Mouse (Mus musculus) embryo, embryonic 10.5 days (tissue): ENCODE data around the gene Atp6ap1.
A peak's percentile ranks its signal among the peaks of the same experiment; 100 is the strongest.

Experiments used
- DNase-seq: peaks from one replicate; pipeline ENCODE4 v3.0.0-alpha.2; 2015; ENCODE audit warnings: low spot score

The Atp6ap1 gene

DNA sequence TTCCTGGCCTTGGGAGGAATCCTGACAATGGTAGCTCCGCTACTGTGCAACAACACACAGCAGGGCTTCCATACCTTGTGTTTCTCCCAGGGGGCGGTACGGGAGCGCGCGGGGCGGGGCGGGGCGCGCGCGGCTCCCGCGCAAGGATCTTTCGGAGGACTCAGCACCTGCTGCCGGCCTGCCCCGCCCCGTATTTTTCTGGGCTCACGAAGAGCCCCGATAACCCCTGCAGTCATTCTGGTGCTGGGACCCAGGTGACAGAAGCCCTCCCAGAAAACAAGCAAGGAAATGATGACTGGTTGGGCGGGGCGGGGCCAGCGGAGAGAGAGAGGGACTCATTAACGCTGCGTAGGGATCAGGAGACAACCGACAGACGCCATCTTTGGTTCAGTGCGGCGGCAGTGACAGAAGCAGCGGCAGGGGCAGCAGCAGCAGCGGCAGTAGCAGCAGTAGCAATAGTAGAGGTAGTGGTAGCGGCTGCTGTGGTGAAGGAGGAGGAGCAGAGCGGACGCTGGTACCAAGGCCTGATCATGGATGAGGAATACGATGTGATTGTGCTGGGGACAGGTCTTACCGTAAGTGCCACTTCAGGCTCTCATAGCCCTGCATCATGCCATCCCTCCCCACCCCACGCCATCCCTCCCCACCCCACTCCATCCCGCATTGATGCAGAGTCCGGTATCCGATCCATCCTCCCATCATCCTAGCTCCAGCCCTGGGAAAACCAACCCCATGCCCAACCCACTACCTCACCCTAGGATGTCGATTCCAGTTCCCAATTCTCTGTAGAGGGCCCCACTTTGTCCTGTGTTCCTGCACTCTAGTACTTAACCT is 8.2 kb downstream of the Atp6ap1 start, which contains the start of gene Gdi1:
Gene Gdi1 (plus strand): TSS at position 132 of the 834 bp plus-strand sequence.
- DNase-seq, result peak; percentile 79

DNA sequence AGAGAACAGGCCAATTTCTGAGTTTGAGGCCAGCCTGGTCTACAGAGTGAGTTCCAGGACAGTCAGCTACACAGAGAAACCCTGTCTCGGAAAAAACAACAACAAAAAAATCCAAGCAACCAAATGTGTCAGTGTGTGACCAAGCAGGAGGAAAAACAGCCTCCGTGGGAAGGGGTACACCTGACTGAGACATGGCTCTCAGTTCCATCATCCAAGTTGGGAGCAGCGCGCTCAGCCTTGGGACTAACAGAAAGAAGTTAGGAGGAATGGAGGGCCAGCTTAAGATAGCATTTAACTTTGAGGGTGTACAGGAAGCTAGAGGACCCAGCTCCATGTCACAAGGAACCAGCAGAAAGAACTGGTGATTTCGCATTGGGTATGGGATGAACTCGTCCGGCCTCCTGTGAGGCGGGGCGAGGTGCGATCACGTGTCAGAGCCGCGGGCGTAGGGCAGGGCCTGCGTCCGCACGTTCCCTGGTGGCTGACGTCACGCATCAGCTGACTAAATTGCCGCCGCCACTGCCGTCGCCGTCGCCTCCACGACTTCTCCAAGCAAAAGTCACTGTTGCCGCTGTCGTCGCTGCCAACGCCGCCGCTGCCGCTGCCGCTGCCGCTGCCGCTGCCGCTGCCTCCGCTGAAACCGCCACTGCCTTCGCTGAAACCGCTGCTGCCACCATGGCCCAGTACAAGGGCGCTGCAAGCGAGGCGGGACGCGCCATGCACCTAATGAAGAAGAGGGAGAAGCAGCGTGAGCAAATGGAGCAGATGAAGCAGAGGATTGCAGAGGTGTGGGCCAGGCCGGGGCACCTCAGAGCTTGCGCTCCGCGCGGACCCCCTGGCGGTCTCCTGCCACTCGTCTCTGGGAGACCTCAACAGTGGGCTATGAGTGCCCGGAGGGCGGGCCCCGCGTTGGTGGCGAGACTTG is 15.9 kb downstream of the Atp6ap1 start, which contains the start of gene Fam50a:
Gene Fam50a (plus strand): TSS at position 494 of the 925 bp plus-strand sequence.
- DNase-seq, result peak; percentile 86

DNA sequence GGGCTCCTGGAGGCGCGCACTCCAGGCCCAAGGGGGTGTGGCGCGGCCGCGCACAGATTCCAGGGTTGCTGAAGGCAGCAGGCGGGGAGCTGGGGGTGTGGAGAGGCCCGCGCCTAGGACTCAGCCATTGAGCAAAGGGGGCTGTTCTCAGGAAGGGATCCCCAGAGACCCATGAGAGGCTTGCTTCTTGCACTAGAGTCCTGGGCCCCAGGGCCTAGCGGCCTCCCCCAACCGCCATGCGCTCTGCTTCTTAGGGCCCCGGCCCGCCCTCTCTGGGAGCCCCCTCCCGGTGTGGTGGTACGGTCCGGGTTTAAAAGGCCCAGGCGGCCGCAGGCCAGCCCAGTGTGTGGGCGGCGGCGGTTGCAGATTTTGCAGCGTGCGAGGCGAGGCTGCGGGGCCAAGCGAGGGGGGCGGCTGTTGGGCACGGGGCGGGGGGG is 31.8 kb downstream of the Atp6ap1 start, which contains the start of gene Plxna3:
Gene Plxna3 (plus strand): TSS at position 342 of the 437 bp plus-strand sequence.
- DNase-seq, result peak; percentile 75

DNA sequence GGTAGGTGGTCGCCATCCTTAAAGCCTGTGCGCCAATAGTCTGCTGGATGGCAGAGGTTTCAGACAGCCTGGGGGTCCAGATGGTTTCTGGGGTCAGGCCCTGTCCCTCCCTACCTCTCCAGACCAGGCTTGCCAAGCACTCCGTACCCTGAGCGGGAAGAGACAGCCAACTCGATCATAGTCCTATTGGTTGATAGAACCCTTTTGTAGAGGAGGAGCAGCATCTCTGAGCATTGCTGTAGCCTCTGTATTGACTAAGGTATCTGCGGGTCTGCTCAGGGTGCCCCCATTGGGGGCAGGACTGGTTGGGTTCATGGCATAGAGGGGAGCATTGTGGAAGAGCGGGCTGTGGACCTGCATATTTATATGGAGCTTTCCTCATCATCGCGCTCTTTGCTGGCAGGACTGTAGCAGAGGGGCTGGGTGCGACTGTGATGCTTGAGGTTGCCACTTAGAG is 32.3 kb downstream of the Atp6ap1 start:
- no peak for DNase-seq

DNA sequence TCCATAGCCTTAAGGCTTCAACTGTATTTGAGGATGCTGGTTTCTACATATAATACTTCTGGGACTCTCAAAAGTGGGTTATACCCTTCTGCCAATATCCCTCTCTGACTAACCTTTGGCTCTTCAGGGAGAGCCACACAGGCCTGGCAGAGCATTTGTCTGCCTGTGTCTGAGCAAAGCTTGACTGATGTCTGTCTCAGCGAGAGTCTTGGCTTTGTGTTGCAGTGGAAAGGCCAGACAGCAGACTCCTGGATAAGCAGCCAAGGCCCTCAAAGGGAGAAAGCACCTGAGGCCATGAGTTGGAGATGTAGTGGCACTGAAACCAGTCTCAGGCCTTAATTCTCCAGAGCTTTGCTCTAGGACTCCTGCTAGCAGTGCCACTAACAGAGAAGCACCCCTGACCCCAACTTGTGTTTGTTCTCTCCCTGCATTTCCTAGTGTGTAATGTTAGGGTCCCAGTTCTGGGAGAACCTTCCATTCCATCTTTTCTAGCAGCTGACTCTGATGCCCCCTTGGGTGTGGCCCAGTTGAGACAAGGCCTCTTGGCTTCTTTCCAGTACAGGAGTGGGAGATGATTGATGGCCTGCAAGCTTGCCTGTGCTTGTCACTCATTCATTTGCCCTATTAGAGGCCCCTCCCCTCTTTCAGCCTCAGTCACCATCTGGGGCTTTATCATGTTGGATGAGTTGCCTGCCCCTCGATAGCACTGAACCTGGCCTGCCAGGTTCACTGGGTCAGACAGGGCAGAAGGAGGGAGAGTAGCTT is 33.5 kb downstream of the Atp6ap1 start:
- no peak for DNase-seq

DNA sequence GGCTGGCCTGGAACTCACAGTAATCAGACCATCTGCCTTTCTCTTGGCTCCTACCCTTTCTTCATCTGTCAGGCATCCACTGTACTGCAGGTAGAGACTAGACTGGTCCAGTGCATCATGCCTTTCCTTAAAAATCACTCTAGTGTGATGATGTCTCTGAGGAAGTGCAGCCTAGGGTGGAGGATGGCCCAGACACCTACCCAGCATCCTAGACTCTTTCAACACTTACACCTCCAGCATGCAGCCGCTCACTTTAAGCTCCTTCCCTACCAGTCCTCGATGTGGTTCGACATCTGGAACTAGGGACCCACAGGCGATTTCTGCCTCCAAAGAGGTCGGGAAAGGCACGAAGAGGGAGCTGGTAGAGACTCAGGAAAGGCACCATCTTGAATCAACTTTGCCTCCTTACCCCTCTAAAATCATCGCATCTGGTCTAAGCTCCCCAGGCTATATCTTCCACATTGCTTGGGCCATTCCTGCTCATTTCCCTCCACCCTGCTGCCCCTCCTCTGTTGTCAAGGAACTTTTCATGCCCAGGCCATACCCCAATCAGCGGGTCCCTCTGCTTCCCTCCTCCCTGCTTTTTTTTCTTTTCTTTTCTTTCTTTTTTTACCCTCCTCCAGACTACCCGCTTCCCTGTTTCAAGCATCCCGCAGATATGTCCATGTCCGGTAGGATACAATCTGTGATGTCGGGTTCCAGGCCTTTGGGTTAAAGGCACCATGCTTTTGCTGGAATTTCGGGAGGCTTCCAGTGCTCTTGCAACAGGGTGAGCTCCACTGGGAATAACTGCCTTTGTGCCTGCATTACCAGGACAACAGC is 56.0 kb downstream of the Atp6ap1 start:
- DNase-seq, result peak; percentile 6

DNA sequence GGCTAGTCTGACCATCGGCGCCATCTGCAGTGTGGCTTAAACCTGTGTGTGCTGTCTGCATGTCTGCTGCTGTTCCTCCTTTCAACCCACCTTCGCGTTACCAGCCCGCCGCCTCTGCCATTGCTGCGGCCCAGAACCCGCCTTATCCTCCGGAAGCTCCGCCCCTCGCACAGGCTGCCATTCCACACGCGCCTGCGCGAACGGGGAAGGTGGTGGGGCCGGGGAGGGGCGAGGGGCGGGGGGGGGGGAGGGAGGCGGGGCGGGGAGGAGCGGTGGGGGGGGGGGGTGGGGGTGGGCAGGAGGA is 56.5 kb downstream of the Atp6ap1 start, which contains the start of gene Lage3:
Gene Lage3 (minus strand): TSS at position 152 of the 304 bp plus-strand sequence.
- peak; percentile 81 for DNase-seq
